Mouse (Mus musculus): ENCODE data around the gene Atp6v1g3. TPM values are rescaled to one million over a fixed set of nuclear protein-coding genes. Genes with fewer than 3 reads are reported as not detected.

Gene Atp6v1g3
- polyA plus RNA-seq (2014; fragmentation: Nextera tagmentation; extraction: Ambion mirVana) = not detected in 2 replicates

- no peak within 1 kb of the TSS for H3K27ac ChIP-seq (ENCODE audit: low read depth, low read length)
- H3K27me3 ChIP-seq (ENCODE audit: control insufficient read depth, insufficient read depth, low read length) = no peaks in the 10 kb centered on the region
- no peak within 1 kb of the TSS for H3K9ac ChIP-seq (ENCODE audit: low read length)
- H3K9me3 ChIP-seq (ENCODE audit: control insufficient read depth, low read length) = no peaks in the 10 kb centered on the region
- WGBS = 87% methylated on average over 2 of the region's 2 CpGs
- ATAC-seq (ENCODE audit: insufficient read depth, low FRiP score, low TSS enrichment) (no peak), DNase-seq (ENCODE audit: low spot score) (no peak)
- H3K4me3 ChIP-seq (ENCODE audit: low read depth, low read length) = no peak within 1 kb of the TSS
- H3K4me1 ChIP-seq (ENCODE audit: control insufficient read depth, insufficient read depth, low read length) = no peaks in the 10 kb centered on the region
- H3K4me2 ChIP-seq (ENCODE audit: low read depth) = no peak within 1 kb of the TSS
- H3K36me3 ChIP-seq (ENCODE audit: control insufficient read depth, insufficient read depth, low read length) = no peaks in the 10 kb centered on the region
Observed at GRCm38 (mm10) chr1:138273438-138273837, at the start of gene Atp6v1g3. Gene Atp6v1g3, plus strand, starts transcription at chr1:138273738.

GRCm38 (mm10) chr1:138233051-138233450, 40.5 kb upstream of the Atp6v1g3 start:
- Histone ChIP-seq H3K9me3 (ENCODE audit: control insufficient read depth, low read length) (no peaks in the 10 kb centered on the region), H3K4me3 (ENCODE audit: low read depth, low read length) (no peak overlapping the region), H3K27me3 (ENCODE audit: control insufficient read depth, insufficient read depth, low read length) (no peaks in the 10 kb centered on the region), H3K4me2 (ENCODE audit: low read depth) (no peak overlapping the region), H3K36me3 (ENCODE audit: control insufficient read depth, insufficient read depth, low read length) (no peaks in the 10 kb centered on the region), H3K4me1 (ENCODE audit: control insufficient read depth, insufficient read depth, low read length) (no peaks in the 10 kb centered on the region), H3K9ac (ENCODE audit: low read length) (no peak overlapping the region), H3K27ac (ENCODE audit: low read depth, low read length) (no peak overlapping the region)
- ATAC-seq (ENCODE audit: insufficient read depth, low FRiP score, low TSS enrichment) (no peak), DNase-seq (ENCODE audit: low spot score) (no peak)

GRCm38 (mm10) chr1:138237252-138237651, 36.3 kb upstream of the Atp6v1g3 start:
- H3K27me3 ChIP-seq (ENCODE audit: control insufficient read depth, insufficient read depth, low read length) = no peaks in the 10 kb centered on the region
- ATAC-seq (ENCODE audit: insufficient read depth, low FRiP score, low TSS enrichment) (no peak), DNase-seq (ENCODE audit: low spot score) (no peak)
- no peaks in the 10 kb centered on the region for H3K9me3 ChIP-seq (ENCODE audit: control insufficient read depth, low read length)
- H3K4me1 ChIP-seq (ENCODE audit: control insufficient read depth, insufficient read depth, low read length) = no peaks in the 10 kb centered on the region
- H3K9ac ChIP-seq (ENCODE audit: low read length) = no peak overlapping the region
- H3K4me2 ChIP-seq (ENCODE audit: low read depth) = no peak overlapping the region
- WGBS = 89% methylated on average over 2 of the region's 2 CpGs
- H3K36me3 ChIP-seq (ENCODE audit: control insufficient read depth, insufficient read depth, low read length) = no peaks in the 10 kb centered on the region
- no peak overlapping the region for H3K4me3 ChIP-seq (ENCODE audit: low read depth, low read length)
- H3K27ac ChIP-seq (ENCODE audit: low read depth, low read length) = no peak overlapping the region

- H3K27me3 ChIP-seq (ENCODE audit: control insufficient read depth, insufficient read depth, low read length) = no peaks in the 10 kb centered on the region
- no peaks in the 10 kb centered on the region for H3K36me3 ChIP-seq (ENCODE audit: control insufficient read depth, insufficient read depth, low read length)
- ATAC-seq (ENCODE audit: insufficient read depth, low FRiP score, low TSS enrichment) (no peak), DNase-seq (ENCODE audit: low spot score) (no peak)
- H3K9me3 ChIP-seq (ENCODE audit: control insufficient read depth, low read length) = no peaks in the 10 kb centered on the region
- H3K9ac ChIP-seq (ENCODE audit: low read length) = no peak overlapping the region
- 59% methylated on average over 5 of the region's 5 CpGs for WGBS
- H3K4me2 ChIP-seq (ENCODE audit: low read depth) = no peak overlapping the region
- H3K27ac ChIP-seq (ENCODE audit: low read depth, low read length) = no peak overlapping the region
- H3K4me3 ChIP-seq (ENCODE audit: low read depth, low read length) = no peak overlapping the region
- H3K4me1 ChIP-seq (ENCODE audit: control insufficient read depth, insufficient read depth, low read length) = no peaks in the 10 kb centered on the region
Observed at GRCm38 (mm10) chr1:138243947-138244346, 29.6 kb upstream of the Atp6v1g3 start.

GRCm38 (mm10) chr1:138244485-138244884, 29.1 kb upstream of the Atp6v1g3 start:
- DNase-seq (ENCODE audit: low spot score) (no peak), ATAC-seq (ENCODE audit: insufficient read depth, low FRiP score, low TSS enrichment) (no peak)
- Histone ChIP-seq H3K36me3 (ENCODE audit: control insufficient read depth, insufficient read depth, low read length) (no peaks in the 10 kb centered on the region), H3K4me3 (ENCODE audit: low read depth, low read length) (no peak overlapping the region), H3K27me3 (ENCODE audit: control insufficient read depth, insufficient read depth, low read length) (no peaks in the 10 kb centered on the region), H3K4me2 (ENCODE audit: low read depth) (no peak overlapping the region), H3K9ac (ENCODE audit: low read length) (no peak overlapping the region), H3K4me1 (ENCODE audit: control insufficient read depth, insufficient read depth, low read length) (no peaks in the 10 kb centered on the region), H3K9me3 (ENCODE audit: control insufficient read depth, low read length) (no peaks in the 10 kb centered on the region), H3K27ac (ENCODE audit: low read depth, low read length) (no peak overlapping the region)
- WGBS = 48% methylated on average over 7 of the region's 7 CpGs

GRCm38 (mm10) chr1:138245103-138245502, 28.4 kb upstream of the Atp6v1g3 start:
- Histone ChIP-seq H3K9me3 (ENCODE audit: control insufficient read depth, low read length) (no peaks in the 10 kb centered on the region), H3K4me1 (ENCODE audit: control insufficient read depth, insufficient read depth, low read length) (no peaks in the 10 kb centered on the region), H3K4me2 (ENCODE audit: low read depth) (no peak overlapping the region), H3K27ac (ENCODE audit: low read depth, low read length) (no peak overlapping the region), H3K27me3 (ENCODE audit: control insufficient read depth, insufficient read depth, low read length) (no peaks in the 10 kb centered on the region), H3K9ac (ENCODE audit: low read length) (no peak overlapping the region), H3K4me3 (ENCODE audit: low read depth, low read length) (no peak overlapping the region), H3K36me3 (ENCODE audit: control insufficient read depth, insufficient read depth, low read length) (no peaks in the 10 kb centered on the region)
- DNase-seq (ENCODE audit: low spot score) (no peak), ATAC-seq (ENCODE audit: insufficient read depth, low FRiP score, low TSS enrichment) (no peak)
- WGBS = 84% methylated on average over 4 of the region's 4 CpGs

GRCm38 (mm10) chr1:138245533-138245932, 28.0 kb upstream of the Atp6v1g3 start:
- Histone ChIP-seq H3K36me3 (ENCODE audit: control insufficient read depth, insufficient read depth, low read length) (no peaks in the 10 kb centered on the region), H3K27me3 (ENCODE audit: control insufficient read depth, insufficient read depth, low read length) (no peaks in the 10 kb centered on the region), H3K9ac (ENCODE audit: low read length) (no peak overlapping the region), H3K27ac (ENCODE audit: low read depth, low read length) (no peak overlapping the region), H3K4me1 (ENCODE audit: control insufficient read depth, insufficient read depth, low read length) (no peaks in the 10 kb centered on the region), H3K4me2 (ENCODE audit: low read depth) (no peak overlapping the region), H3K4me3 (ENCODE audit: low read depth, low read length) (no peak overlapping the region), H3K9me3 (ENCODE audit: control insufficient read depth, low read length) (no peaks in the 10 kb centered on the region)
- DNase-seq (ENCODE audit: low spot score) (no peak), ATAC-seq (ENCODE audit: insufficient read depth, low FRiP score, low TSS enrichment) (no peak)
- WGBS = 93% methylated on average over 3 of the region's 3 CpGs

- DNase-seq (ENCODE audit: low spot score) (no peak), ATAC-seq (ENCODE audit: insufficient read depth, low FRiP score, low TSS enrichment) (peak; percentile 91)
- WGBS = 82% methylated on average over 7 of the region's 7 CpGs
- no peak overlapping the region for H3K4me2 ChIP-seq (ENCODE audit: low read depth)
- H3K27ac ChIP-seq (ENCODE audit: low read depth, low read length) = no peak overlapping the region
- no peaks in the 10 kb centered on the region for H3K9me3 ChIP-seq (ENCODE audit: control insufficient read depth, low read length)
- H3K9ac ChIP-seq (ENCODE audit: low read length) = no peak overlapping the region
- no peak overlapping the region for H3K4me3 ChIP-seq (ENCODE audit: low read depth, low read length)
- H3K27me3 ChIP-seq (ENCODE audit: control insufficient read depth, insufficient read depth, low read length) = no peaks in the 10 kb centered on the region
- H3K36me3 ChIP-seq (ENCODE audit: control insufficient read depth, insufficient read depth, low read length) = no peaks in the 10 kb centered on the region
- H3K4me1 ChIP-seq (ENCODE audit: control insufficient read depth, insufficient read depth, low read length) = no peaks in the 10 kb centered on the region
Observed at GRCm38 (mm10) chr1:138246438-138247164, 26.9 kb upstream of the Atp6v1g3 start.

GRCm38 (mm10) chr1:138247699-138248483, 25.6 kb upstream of the Atp6v1g3 start:
- no peak overlapping the region for H3K9ac ChIP-seq (ENCODE audit: low read length)
- 85% methylated on average over 8 of the region's 8 CpGs for WGBS
- H3K4me2 ChIP-seq (ENCODE audit: low read depth) = no peak overlapping the region
- H3K27me3 ChIP-seq (ENCODE audit: control insufficient read depth, insufficient read depth, low read length) = no peaks in the 10 kb centered on the region
- no peaks in the 10 kb centered on the region for H3K4me1 ChIP-seq (ENCODE audit: control insufficient read depth, insufficient read depth, low read length)
- no peaks in the 10 kb centered on the region for H3K9me3 ChIP-seq (ENCODE audit: control insufficient read depth, low read length)
- ATAC-seq (ENCODE audit: insufficient read depth, low FRiP score, low TSS enrichment) (no peak), DNase-seq (ENCODE audit: low spot score) (no peak)
- no peak overlapping the region for H3K27ac ChIP-seq (ENCODE audit: low read depth, low read length)
- no peaks in the 10 kb centered on the region for H3K36me3 ChIP-seq (ENCODE audit: control insufficient read depth, insufficient read depth, low read length)
- H3K4me3 ChIP-seq (ENCODE audit: low read depth, low read length) = no peak overlapping the region

Measured in neural tube, embryonic 11.5 days (tissue).